Mouse (Mus musculus) right cerebral cortex, postnatal 25 days (tissue): ENCODE measurements around the gene Pla2g4a.

Experiments
- DNase-seq: peaks from one replicate; pipeline ENCODE4 v3.0.0; 2022

Pla2g4a gene

DNA sequence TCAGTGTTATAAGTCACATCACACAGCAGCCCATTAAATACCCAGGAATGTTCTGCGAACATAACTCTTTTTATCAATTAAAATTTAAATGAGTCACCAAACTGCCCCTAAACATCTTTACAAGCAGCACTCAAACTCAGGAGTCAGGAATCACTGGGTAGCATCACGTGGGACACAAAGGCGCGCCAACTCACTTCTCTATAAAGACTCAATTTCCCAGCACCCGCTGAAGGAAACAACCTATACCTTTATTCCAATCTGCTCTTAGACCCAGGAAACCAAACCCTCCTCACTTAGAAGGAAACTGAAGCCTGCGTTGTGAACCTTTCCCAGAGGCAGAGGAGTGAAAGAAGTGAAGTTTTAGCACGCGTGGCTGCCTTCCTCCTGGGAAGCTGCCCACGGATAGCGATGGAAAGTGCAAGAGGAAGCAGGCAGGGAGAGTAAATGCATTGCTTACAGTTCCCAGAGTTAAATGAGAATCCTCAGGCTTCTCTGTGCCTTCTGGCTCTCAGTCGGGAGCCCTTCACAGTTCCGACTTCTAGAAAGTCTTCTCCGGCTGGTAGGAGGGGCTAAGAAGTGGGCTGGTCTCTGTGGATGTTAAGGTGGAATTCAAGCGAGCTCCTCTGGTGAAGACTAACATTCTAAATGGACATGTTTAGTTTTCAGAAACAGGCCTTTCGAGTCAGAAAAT lies at the start of gene Pla2g4a:
Pla2g4a (minus strand) TSS at position 557 of the 691 bp plus-strand sequence.
- peak; percentile 8 for DNase-seq

DNA sequence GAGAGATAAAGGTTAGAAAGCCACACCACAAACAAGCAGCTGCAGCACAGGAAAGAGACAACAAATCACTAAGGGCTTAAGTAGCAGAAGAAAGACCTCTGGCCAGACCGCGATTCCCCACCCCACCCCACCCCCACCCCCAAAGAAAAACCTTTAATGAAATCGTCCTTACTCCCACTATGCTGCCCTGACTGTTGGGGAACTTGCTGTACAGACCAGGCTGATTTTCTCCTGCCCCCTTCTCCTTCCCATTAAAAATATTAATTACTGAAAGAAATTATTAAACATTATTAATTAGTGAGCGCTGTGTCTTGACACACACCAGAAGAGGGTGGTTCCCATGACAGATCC lies 49.5 kb upstream of the Pla2g4a start:
- no peak for DNase-seq

DNA sequence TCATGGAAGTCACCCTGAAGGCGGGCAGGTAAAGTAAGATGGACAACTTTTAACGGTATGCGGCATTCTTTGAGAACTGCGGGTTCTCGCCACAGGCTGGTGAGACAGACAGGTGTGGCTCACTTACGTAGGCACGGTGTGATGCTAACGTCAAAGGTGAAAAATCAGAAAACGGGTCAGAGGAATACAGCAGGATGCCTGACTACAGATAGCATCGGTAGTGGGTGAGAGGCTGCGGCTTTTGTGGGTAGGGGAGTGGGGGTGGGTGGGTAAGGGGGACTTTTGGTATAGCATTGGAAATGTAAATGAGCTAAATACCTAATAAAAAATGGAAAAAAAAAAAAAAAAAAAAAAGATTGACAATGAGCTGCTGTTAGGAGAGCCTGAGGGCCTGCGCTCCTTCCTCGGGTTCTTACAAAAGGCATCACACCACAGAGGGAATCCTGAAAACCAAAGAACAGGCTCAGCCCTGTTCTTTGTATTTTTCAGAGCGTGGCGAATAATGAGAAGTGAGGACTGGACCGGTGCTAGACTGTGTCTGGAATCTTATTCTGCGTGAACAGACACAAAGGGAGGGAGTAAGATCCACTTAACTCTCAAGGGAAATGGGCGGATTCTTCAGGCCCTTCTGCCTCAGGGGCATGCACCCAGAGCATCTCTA lies 49.0 kb upstream of the Pla2g4a start:
- no peak for DNase-seq

DNA sequence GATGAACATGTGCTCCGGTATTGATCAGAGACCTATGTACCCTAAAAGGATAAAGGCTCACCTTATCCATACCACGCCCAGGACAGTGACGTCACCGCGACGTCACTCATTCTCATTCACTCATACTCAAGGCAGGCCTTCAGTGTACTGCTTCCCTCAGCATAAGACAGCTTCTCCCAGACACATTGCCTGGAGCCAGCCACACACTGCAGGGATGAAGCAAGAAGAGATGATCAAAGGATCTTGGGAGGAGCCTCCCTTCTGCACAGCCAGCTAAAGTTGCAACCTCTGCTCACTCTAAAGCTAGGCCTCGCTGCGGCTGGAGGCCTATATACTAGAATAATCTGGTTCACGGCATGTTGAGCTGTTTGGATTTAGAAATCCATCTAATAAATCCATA lies 48.0 kb upstream of the Pla2g4a start:
- no peak for DNase-seq

DNA sequence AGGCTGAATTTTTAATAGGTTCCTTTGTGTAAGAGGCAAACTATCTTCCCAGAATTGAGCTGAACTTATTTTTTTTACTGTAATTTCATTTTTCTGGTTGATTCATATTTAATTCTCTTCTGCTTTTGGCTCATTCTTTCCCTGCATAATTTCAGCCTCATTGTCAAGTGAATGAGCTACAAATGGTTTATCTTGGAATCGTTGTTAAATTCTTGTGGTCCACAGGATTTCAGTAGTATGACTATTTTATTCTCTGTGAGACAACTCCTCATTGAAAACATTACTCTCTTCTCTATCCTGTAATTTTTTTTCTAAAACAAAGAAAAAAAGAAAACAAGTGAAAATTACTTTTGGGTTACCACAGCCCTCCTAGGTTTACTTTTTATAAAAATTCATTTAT lies 14.5 kb upstream of the Pla2g4a start:
- no peak for DNase-seq

DNA sequence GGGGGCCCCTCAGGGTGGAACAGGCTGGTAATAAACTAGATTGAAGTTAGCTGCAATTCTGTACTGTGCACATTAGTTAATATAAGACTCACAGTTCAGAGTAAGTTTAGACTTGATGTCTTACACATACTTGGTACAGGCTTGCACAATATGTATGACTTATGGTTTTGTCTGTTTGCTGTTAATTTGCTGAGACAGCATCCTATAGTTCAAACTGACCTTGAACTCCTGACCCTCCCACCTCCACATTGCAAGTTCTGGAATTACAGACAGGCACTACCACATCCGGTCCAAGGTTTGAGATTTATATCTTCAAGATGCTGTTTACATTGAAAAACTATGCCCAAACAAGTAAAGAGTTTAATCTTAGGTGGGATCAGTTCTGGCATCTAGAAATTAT lies 4.7 kb upstream of the Pla2g4a start:
- no peak for DNase-seq

DNA sequence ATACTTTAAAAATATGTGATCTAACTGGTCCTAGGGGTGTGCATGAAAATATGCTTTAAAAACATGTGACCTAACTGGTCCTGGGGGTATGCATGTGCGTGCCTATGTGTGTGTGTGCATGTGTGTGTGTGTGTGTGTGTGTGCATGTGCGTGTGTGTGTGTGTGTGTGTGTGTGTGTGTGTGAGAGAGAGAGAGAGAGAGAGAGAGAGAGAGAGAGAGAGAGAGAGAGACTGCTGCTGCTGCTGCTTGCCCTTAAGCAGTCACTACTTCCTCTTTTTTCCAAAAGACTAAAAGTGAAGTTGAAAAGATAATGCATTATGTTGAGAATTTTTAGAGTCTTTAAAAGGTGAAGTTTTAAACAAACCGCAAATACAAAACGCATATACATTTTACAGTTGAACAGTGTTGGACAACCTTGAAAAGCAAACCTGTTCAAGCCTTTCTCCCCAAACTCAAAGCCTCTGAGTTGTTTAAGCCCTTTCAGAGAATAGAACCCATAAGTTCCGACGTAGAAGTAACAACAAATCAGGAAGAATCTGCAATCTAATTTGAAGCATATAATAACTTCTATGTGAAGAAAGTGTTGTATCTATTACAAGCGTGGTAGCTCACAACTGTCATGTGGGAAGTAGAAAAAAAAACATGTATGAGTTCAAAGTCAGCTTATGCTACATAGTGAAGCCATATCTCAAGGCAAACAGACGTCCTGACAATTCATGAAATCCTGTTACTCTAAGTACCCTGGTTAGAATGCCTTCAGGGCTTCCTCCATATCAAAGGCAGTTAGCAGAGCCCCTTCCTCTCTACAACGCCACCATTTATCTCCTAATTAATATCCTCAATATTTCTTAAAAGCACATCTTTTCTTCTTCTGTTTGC lies 574 bp upstream of the Pla2g4a start:
- DNase-seq = no peak

DNA sequence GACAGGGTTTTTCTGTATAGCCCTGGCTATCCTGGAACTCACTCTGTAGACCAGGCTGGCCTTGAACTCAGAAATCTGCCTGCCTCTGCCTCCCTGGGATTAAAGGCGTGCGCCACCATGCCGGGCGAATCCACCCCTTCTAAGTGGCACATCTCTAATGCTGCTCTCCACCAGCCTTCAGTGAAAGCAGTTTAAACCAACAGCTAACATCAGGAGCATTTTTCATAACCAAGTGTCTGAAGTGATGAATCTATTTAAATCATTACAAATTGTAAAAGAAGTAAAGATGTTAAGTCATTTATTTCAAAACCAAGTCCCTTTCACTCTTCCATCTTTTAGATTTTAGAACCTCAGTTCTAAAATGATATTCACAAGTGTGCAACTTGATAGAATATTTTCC lies 839 bp downstream of the Pla2g4a start:
- DNase-seq = no peak

DNA sequence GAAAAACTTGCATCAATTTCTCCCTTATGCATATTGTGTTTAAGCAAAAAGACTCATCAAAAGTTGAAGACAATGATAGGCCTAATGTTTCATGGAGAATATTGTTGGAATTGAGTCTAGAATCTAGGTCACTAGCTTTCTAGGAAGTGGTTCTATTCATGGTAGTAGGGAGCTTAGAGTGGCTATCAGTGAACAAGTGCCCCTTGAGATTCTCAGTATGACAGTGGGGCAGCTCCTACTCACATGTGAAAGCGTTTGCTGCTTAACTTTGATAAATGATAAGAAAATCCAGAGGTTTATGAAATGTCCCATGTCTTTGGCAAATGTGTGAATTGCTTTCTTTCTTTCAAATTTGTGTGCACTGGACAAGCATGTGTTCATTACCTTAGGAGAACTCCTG lies 2.0 kb downstream of the Pla2g4a start:
- DNase-seq = no peak

DNA sequence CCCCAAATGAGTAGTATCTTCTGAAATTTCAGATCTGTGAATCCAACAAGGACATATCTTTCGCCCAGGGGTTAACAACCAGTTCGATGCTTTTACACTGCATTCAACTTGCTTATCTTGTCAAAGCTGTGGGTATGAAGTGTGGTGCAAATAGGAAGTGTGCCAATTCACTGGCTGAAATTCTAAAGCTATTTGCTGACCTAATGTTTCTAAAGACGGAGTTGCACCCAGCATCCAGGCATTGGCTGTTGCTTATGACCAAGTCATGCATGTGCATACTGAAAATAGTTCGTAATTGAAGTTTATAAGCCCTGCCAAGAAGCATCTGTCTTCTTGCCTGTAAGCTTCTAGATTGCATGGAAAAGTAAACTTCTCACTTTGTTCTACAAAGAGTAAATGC lies 5.6 kb downstream of the Pla2g4a start:
- no peak for DNase-seq

DNA sequence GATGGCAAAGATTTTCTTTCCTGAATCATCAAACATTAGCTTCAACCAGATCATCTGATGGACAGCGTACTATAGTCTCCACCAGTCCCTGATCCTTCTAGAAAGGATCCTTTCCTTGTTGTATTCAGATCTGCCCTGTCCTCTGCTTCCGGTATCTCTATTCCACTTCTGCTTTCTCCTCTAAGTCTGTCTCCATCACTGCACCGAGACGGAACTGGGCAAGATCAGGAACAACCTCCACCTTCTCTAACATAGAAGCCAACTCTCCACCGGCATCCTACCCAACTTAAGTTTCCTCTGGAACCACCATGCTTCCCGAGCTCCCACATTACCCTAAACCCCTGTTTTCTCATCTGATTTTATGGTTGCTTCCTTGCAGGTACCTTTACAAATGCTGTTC lies 7.1 kb downstream of the Pla2g4a start:
- DNase-seq = no peak

DNA sequence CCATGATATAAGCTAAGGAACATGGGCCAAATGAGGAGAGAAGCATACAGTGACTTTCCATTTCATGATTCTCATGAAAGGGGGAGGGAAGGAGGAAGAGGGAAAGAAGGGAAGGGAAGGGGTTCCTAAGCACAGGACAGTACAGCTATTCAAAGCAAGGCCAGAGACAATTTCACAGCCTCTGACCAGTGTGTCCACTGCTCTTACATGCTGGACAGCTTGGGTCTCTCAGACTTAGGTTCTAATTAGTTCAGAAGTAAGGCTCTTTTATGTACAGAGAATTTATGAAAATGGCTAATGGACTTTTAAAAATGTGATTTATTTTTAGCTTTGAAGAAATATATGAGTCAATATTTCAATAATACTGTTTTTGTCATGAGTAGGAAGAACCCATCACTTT lies 9.0 kb downstream of the Pla2g4a start:
- DNase-seq = no peak

DNA sequence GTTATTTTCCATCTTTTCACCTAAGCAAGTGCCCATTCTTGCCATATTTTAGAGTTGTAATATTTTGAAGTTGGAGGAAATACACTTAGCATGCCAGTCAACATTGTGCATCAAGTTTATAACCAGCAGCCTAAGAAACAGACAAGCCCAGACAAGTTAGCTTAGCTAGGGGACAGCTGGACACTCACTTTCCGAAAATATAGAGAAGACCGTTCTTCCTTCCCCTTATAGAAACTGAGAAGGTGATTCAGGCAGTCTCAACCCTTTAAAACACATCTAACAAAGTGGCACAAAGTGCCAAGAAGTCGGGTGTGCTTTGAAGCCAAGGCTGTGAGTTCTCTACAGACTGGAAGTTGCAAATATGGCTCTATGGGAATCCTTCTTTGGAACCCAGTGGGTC lies 10.4 kb downstream of the Pla2g4a start:
- DNase-seq = no peak

DNA sequence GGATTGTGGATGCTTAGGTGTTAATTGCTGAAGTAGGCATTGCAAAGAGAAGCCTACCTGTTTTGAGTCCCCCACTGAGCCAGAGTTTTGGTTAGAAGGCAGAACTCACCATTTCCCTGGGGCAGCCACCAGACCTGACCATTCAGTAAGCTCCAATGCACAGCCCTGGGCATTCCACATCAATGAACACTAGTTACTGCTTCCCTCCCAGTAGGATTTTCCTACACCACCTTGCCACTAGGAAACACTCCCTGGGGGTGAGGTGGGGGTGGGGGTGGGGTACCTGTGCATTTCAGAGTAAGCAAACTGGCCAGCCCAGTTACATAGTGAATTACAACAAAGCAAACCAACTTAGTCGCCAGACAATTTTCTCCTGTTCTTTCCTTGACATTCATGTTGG lies 10.8 kb downstream of the Pla2g4a start:
- DNase-seq = no peak

DNA sequence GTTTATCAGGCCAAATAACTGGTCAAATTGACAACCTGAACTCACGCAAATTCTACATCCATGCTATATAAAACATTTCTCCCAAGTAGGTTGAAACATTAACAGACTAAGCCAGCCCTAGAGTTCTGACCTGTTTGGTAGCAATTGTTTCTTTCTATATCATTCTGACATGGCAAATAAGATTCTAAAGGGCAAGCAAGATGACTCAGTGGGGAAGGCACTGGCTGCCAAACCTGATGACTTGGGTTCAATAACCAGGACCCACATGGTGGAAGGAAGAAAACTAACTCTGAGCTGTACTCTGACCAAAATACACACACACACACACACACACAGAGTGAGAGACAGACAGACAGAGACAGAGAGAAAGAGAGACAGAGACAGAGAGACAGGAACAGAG lies 11.8 kb downstream of the Pla2g4a start:
- no peak for DNase-seq

DNA sequence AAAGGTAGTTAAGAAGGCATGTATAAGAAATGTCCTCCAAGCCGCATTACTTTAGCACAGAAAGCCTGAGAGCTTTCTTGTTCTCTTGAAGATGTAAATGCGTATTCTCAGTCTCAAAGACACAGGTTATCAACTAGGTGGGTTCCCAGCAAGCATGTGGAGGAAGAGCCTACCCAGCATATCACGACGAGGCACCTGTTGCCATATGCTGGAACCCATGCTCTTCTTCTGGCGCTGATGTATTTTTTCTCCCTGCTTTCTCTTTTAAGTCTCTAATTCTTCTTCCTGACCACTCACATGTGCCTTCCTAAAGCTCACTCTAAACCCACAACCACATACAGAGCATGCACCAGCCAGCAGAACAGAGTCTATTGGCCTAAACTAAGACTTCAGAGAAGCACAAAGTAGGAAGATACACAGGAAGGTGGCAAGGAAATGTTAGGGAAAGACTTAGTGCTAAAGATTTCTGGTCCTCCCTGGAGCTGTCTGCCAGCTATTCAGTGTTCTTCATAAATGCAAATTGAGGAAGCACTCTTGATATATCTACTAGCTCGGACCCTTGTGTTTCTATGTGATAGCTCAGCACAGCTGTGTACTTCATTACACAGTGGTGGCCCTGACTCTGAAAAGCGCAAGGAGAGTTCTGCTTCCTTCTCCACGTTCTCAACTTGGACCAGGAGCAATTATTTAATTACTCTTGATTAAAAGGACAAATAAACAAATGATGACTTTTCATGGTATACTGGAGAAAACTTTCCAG lies 12.8 kb downstream of the Pla2g4a start:
- DNase-seq = no peak

DNA sequence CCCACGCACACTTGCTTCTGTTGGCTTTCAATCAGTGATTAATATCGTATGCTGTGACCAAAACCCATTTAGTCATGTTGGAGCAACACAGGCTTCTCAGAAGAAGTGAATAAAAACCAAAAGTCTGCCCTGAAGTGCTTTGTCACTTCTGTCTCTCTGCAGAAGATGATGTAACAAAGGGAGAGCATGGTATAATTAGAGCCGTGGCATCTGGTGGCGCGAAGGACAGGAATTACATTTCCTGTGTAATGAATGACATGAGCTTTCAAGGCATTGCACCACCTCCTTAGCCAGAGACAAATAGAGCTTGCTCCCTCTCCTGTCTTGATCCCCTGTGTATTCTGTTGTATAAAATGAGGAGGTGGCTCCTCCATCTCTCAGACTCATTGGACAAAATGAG lies 14.1 kb downstream of the Pla2g4a start:
- DNase-seq = no peak

DNA sequence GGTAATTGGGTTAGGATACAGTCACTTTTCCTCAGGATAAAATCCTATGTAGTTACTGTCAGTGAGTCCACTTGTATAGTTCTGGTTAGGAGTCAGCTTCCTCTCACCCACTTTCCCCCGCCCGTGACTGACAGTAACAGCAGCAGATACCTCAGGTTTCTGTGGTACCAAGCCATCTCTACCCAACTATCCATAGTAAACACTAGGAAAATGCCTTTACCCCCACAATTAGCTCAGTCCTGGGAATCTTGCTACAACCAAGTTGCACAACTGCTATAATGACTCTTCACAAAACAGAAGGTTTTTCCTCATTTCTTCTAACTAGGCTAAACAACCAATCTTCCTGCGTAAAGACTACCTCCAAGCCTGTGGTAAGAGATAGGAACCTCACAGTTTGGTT lies 14.7 kb downstream of the Pla2g4a start:
- no peak for DNase-seq

DNA sequence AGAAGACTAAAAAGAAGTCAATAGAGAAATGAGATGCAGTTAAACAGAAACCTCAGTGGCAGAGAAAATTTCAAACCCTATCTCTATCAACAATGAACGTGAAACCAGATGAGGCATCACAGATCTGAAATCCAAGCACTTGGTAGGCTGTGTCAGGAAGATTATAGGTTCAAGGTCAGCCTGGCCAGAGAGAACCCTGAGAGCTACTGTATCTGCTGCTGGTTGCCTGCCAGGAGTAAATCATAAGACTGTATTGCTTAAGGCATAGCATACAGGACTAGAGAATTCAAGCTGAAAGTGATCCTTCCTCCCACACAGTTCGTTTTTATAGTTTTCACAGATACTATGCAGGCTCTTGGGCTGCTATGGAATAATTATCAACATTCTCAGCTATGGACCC lies 17.5 kb downstream of the Pla2g4a start:
- DNase-seq = no peak

DNA sequence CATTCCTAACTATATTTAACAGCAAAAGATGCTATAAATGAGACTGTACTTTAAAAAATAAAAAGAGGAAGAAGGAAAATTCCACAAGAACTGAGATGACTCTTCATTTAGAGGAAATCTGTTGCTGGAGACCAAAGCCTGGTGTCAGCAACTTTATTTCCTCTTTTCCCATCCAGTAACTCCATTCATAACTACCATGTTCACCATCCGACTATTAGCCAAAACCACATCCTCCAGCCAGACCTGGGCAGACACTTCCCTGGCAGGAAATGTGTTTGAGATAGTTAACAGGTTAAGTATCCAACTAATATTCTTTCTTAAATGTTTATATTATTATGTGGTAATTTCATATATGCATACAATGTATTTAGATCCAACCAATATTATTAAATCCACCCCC lies 20.8 kb downstream of the Pla2g4a start:
- DNase-seq = no peak

DNA sequence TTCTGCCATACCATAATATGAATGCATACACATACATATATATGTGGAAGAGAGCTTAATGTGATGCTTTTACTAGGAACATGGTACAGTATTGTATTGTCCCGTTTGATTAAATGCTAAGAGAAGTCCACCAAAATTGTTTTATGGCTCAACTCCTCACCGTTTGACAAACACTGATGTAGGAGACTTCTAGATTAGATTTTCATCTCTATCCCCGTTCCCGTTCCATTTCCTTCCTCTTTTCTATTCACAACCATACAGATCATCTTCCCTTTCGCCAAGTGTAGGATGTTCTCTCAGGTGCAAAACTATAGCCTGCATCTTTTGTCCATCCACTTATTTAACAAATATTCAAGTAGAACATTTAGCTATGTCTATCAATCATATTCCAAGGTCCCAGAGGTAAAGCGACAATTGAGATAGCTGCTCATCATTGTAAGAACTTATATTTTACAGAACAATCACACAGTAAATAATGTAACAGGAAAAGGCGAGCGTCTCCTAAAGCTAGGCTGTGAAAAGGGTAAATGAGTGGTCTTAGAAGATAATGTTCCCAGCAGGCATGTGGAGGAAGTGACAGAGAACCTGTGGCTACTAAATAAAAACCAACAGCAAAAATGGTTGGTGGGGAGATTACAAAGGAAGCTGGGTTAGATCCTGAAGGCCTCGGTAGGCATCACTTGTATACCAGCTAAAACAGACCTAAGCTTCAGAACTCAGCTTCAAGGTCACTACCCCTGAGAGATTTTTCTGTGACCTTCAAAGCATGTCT lies 21.6 kb downstream of the Pla2g4a start:
- DNase-seq = no peak

DNA sequence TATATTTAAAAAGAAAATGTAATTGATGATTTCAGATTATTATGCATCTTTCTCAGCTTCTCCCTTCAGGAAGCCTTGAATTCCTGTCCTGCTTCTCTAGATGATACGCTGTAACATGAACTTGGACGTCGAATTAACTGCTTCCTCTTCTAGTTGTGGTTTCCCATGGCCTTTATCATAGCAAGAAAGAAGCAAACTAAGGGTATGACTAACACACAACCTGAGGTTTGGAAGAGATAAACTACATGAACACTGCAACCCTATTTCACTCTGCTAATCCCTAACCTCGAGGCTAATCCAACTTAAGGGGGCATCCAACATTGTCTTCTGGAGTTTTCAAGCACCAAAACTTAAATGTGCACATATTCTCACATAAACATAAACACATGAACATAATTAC lies 23.3 kb downstream of the Pla2g4a start:
- no peak for DNase-seq

DNA sequence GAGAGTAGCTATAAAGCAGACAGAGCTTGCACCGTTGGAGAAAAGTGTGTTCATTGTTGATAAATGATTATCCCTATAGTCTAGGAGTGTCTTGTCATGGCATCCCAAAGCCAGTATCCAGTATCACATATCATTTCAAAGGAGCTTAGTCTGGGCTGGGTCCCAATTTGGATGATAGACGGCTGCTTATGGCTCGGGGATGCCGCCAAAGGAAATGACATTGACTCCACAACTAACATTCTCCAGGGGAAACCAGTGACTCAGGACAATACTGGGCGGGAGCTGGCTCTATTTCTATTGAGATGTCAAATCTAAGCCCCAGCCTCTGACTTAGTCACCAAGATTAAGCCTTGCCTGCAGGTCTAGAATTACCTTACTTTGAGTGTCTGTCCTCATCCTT lies 31.9 kb downstream of the Pla2g4a start:
- no peak for DNase-seq
